Mouse (Mus musculus) erythroblast, embryonic 14.5 days (primary cell): ENCODE measurements around the gene Lep. TPM values are rescaled to one million over a fixed set of nuclear protein-coding genes. Genes with fewer than 3 reads are reported as not detected.

Source experiments
- H3K27me3 ChIP-seq: 2 replicates; pipeline ENCODE4 v1.6.1; 2012; ENCODE audit warnings: inconsistent platforms; ENCODE audit not compliant: control insufficient read depth
- H3K36me3 ChIP-seq: 2 replicates; pipeline ENCODE4 v1.6.1; 2012; ENCODE audit warnings: mild to moderate bottlenecking, inconsistent platforms; ENCODE audit not compliant: control insufficient read depth
- H3K4me1 ChIP-seq: 2 replicates; pipeline ENCODE4 v1.6.1; 2012; ENCODE audit warnings: inconsistent platforms; ENCODE audit not compliant: control insufficient read depth
- H3K4me3 ChIP-seq: replicated peaks from 2 replicates; pipeline ENCODE3; 2012; ENCODE audit warnings: moderate library complexity, mild to moderate bottlenecking, inconsistent platforms
- H3K9me3 ChIP-seq: 2 replicates; pipeline ENCODE4 v1.6.1; 2012; ENCODE audit warnings: low read length, inconsistent platforms, mixed read lengths; ENCODE audit not compliant: control insufficient read depth
- GATA1 ChIP-seq: IDR thresholded peaks from 2 replicates; pipeline ENCODE4 v1.6.1; 2012; ENCODE audit warnings: low read length, inconsistent platforms, mixed read lengths
- TAL1 ChIP-seq: IDR thresholded peaks from 3 replicates; pipeline ENCODE4 v1.6.1; 2012; ENCODE audit warnings: low read length, inconsistent platforms, mixed read lengths
- polyA plus RNA-seq: library from polyadenylated mRNA; stranded (reverse); fragments of >175 nt; gene quantifications from 2 replicates; pipeline ENCODE4 v1.2.3, GENCODE M21; 2012

The Lep gene
- polyA plus RNA-seq, 1 experiment: not detected

GRCm38 (mm10) chr6:29073462-29074132, 13.6 kb downstream of the Lep start:
- no peaks in the 10 kb centered on the region for H3K27me3 ChIP-seq
- H3K4me1 ChIP-seq: no peaks in the 10 kb centered on the region
- TF ChIP-seq TAL1: no peak
- TF ChIP-seq GATA1: no peak
- no peaks in the 10 kb centered on the region for H3K9me3 ChIP-seq
- H3K36me3 ChIP-seq: no peaks in the 10 kb centered on the region
- no peak overlapping the region for H3K4me3 ChIP-seq

- TF ChIP-seq GATA1 (no peak), TAL1 (no peak)
These were observed 14.1 kb downstream of the Lep start for GRCm38 (mm10) chr6:29074133-29074469.

GRCm38 (mm10) chr6:29079291-29079690, 19.3 kb downstream of the Lep start:
- Histone ChIP-seq H3K4me3 (no peak overlapping the region), H3K36me3 (no peaks in the 10 kb centered on the region), H3K9me3 (no peaks in the 10 kb centered on the region), H3K4me1 (no peaks in the 10 kb centered on the region), H3K27me3 (no peaks in the 10 kb centered on the region)
- TF ChIP-seq GATA1 (no peak), TAL1 (no peak)

More at GRCm38 (mm10) chr6:29074133-29074469, 14.1 kb downstream of the Lep start:
- no peak overlapping the region for H3K4me3 ChIP-seq
- no peaks in the 10 kb centered on the region for H3K9me3 ChIP-seq
- no peaks in the 10 kb centered on the region for H3K4me1 ChIP-seq
- H3K36me3 ChIP-seq: no peaks in the 10 kb centered on the region
- no peaks in the 10 kb centered on the region for H3K27me3 ChIP-seq

GRCm38 (mm10) chr6:29081826-29082363, 21.9 kb downstream of the Lep start:
- TF ChIP-seq TAL1 (no peak), GATA1 (no peak)
- Histone ChIP-seq H3K4me3 (no peak overlapping the region), H3K27me3 (no peaks in the 10 kb centered on the region), H3K9me3 (no peaks in the 10 kb centered on the region), H3K4me1 (no peaks in the 10 kb centered on the region), H3K36me3 (no peaks in the 10 kb centered on the region)

GRCm38 (mm10) chr6:29082776-29083354, 22.8 kb downstream of the Lep start:
- H3K9me3 ChIP-seq: no peaks in the 10 kb centered on the region
- TF ChIP-seq GATA1 (no peak), TAL1 (no peak)

GRCm38 (mm10) chr6:29084401-29084800, 24.4 kb downstream of the Lep start:
- Histone ChIP-seq H3K36me3 (no peaks in the 10 kb centered on the region), H3K4me1 (no peaks in the 10 kb centered on the region), H3K27me3 (no peaks in the 10 kb centered on the region), H3K9me3 (no peaks in the 10 kb centered on the region), H3K4me3 (no peak overlapping the region)
- TF ChIP-seq TAL1: no peak
- no peak for TF ChIP-seq GATA1

More at GRCm38 (mm10) chr6:29082776-29083354, 22.8 kb downstream of the Lep start:
- Histone ChIP-seq H3K27me3 (no peaks in the 10 kb centered on the region), H3K4me1 (no peaks in the 10 kb centered on the region), H3K4me3 (no peak overlapping the region), H3K36me3 (no peaks in the 10 kb centered on the region)

GRCm38 (mm10) chr6:29087921-29088709, 28.1 kb downstream of the Lep start:
- no peak overlapping the region for H3K4me3 ChIP-seq
- H3K9me3 ChIP-seq: no peaks in the 10 kb centered on the region
- no peak for TF ChIP-seq GATA1
- no peak for TF ChIP-seq TAL1

GRCm38 (mm10) chr6:29092234-29092633, 32.2 kb downstream of the Lep start:
- H3K4me3 ChIP-seq: no peak overlapping the region
- peaks cover 3% of the 10 kb centered on the region; the same call in 1 of the 2 replicates for H3K9me3 ChIP-seq
- H3K27me3 ChIP-seq: no peaks in the 10 kb centered on the region
- H3K4me1 ChIP-seq: no peaks in the 10 kb centered on the region
- H3K36me3 ChIP-seq: no peaks in the 10 kb centered on the region
- no peak for TF ChIP-seq TAL1
- no peak for TF ChIP-seq GATA1

More at GRCm38 (mm10) chr6:29087921-29088709, 28.1 kb downstream of the Lep start:
- Histone ChIP-seq H3K4me1 (no peaks in the 10 kb centered on the region), H3K36me3 (no peaks in the 10 kb centered on the region), H3K27me3 (no peaks in the 10 kb centered on the region)

- H3K9me3 ChIP-seq: peaks cover 3% of the 10 kb centered on the region; the same call in 1 of the 2 replicates
- no peaks in the 10 kb centered on the region for H3K27me3 ChIP-seq
- H3K4me1 ChIP-seq: no peaks in the 10 kb centered on the region
- no peaks in the 10 kb centered on the region for H3K36me3 ChIP-seq
- no peak overlapping the region for H3K4me3 ChIP-seq
- TF ChIP-seq GATA1 (no peak), TAL1 (no peak)
These were observed 32.9 kb downstream of the Lep start for GRCm38 (mm10) chr6:29092904-29093303.
